Mouse (Mus musculus): Measurements from ENCODE around the gene H2-Q10.
A peak's percentile ranks its signal among the peaks of the same experiment; 100 is the strongest.

Gene H2-Q10

DNA sequence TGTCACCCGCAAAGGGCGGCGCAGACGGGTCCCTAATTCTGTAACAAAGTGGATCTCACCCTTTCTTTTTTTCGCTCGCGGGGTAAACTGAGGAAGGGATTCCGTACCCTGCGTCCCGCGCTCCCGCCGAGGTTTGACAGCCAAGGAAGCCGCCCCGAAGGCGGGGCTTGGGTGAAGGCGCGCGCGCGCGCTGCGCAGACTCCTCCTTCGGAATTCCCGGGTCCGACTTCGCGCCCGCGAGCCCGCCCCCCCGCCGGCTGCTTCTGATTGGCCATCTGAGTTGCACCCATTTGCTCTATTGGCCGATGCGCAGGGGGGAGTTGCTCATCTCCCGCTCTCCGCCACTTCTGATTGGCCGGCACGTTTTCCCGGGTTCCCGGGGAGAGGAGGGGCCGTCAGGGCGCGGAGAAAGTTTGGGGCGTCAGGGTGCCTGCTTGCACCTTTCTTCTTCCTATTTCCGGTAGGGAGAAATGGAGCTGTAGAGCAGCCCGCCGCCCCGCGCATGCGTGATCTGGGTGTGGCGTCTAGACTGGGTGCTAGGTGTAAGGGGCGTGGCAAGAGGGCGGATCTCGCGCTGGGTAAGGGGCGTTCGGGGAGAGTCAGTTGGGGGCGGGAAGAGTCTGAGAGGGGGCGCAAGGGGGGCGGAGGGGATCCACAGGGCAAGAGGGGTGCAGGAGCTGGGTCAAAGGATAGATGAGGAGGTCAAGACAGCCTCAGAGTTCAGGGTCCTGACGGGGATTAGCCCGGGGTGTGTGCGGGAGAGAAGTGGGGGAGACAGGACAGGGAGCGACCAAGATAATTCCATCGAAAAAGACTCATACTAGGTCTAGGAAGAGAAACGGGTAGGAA, 47.0 kb downstream of the H2-Q10 start, which contains the start of the genes Tcf19 and Cchcr1:
TSS of gene Tcf19 (minus strand) at position 173 of the 849 bp plus-strand sequence.
TSS of gene Cchcr1 (plus strand) at position 449 of the 849 bp plus-strand sequence.
- peak; percentile 99 for DNase-seq

DNA sequence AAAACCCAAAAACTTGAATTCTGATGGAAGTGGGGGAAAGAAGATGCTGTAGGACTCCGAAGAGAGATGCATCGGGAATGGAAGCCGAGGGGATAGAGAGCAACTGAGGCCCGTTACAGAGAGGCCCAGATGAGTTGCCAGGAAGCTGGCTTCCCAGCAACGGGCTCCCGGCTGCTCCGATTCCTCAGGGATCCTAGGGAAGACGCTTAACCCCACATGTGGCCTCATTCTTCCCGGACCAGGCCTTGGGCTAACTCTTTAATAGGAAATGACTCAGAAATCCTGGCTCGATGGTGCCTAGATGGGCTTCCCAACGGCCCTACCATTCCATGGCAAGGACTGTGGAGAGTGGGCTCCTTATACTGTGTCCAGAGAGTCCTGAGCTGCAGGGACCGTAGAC, 47.6 kb downstream of the H2-Q10 start:
- peak in 1 of 2 experiments; percentile 13 for DNase-seq

Data from cerebellum, postnatal 10 days (tissue).